Mouse (Mus musculus) midbrain, embryonic 16.5 days (tissue): ENCODE results near the gene Slc35e3. TPM values are rescaled to one million over a fixed set of nuclear protein-coding genes. Genes with fewer than 3 reads are reported as not detected.

ENCODE experiments used
- ATAC-seq: fragments of 200-750 bp; cut with Nextera tagmentation; 2 replicates; pipeline ENCODE4 v1.8.0; 2017; ENCODE audit warnings: moderate TSS enrichment
- H3K27ac ChIP-seq: fragments of 300-500 bp; sonication (generic); 2 replicates; pipeline ENCODE4 v1.5.1; 2014; ENCODE audit warnings: mild to moderate bottlenecking, low read length, mixed read lengths
- H3K27me3 ChIP-seq: fragments of 300-500 bp; sonication (generic); 2 replicates; pipeline ENCODE4 v1.6.1; 2014; ENCODE audit warnings: low read depth, low read length, mixed read lengths; ENCODE audit not compliant: control insufficient read depth, insufficient read depth
- H3K36me3 ChIP-seq: fragments of 300-500 bp; sonication (generic); 2 replicates; pipeline ENCODE4 v1.6.1; 2014; ENCODE audit warnings: mild to moderate bottlenecking, low read length, moderate library complexity, mixed read lengths; ENCODE audit not compliant: control insufficient read depth, insufficient read depth
- H3K4me1 ChIP-seq: fragments of 300-500 bp; sonication (generic); 2 replicates; pipeline ENCODE4 v1.6.1; 2014; ENCODE audit warnings: mild to moderate bottlenecking, low read length, mixed read lengths; ENCODE audit not compliant: control insufficient read depth, insufficient read depth
- H3K4me2 ChIP-seq: fragments of 300-500 bp; sonication (generic); 2 replicates; pipeline ENCODE4 v1.6.1; 2014; ENCODE audit warnings: mild to moderate bottlenecking, low read length, mixed read lengths
- H3K4me3 ChIP-seq: fragments of 300-500 bp; sonication (generic); 2 replicates; pipeline ENCODE4 v1.5.1; 2014; ENCODE audit warnings: low read depth, mild to moderate bottlenecking, low read length, moderate library complexity, mixed read lengths
- H3K9ac ChIP-seq: fragments of 300-500 bp; sonication (generic); 2 replicates; pipeline ENCODE4 v1.6.1; 2014; ENCODE audit warnings: low read depth, low read length, mixed read lengths
- H3K9me3 ChIP-seq: fragments of 300-500 bp; sonication (generic); replicated peaks from 2 replicates; pipeline ENCODE4 v1.6.1; 2014; ENCODE audit warnings: mild to moderate bottlenecking, low read length, mixed read lengths; ENCODE audit not compliant: control insufficient read depth, poor library complexity, severe bottlenecking
- WGBS: fragments of 180-500 bp; shearing (Covaris S2); extraction: QIAGEN DNeasy Blood & Tissue Kit; methylation state at CpG from one replicate; pipeline ENCODE4 v1.1.7; 2014; 5-methylcytosine and 5-hydroxymethylcytosine counted together
- polyA plus RNA-seq: library from polyadenylated mRNA; unstranded; fragments of >200 nt; fragmentation: Nextera tagmentation; extraction: Ambion mirVana; gene quantifications from 2 replicates; pipeline ENCODE4 v1.2.1, GENCODE M21; 2015

The Slc35e3 gene
- 34.4 and 34.8 TPM in 2 replicates for polyA plus RNA-seq

- WGBS: 15% methylated on average over 38 of the region's 46 CpGs
- peaks cover 20% of the 10 kb centered on the region for H3K4me1 ChIP-seq
- peak within 1 kb of the TSS; percentile 73 for H3K4me2 ChIP-seq
- peaks cover 7% of the 10 kb centered on the region for H3K36me3 ChIP-seq
- H3K4me3 ChIP-seq: peak within 1 kb of the TSS; percentile 72
- no peaks in the 10 kb centered on the region for H3K9me3 ChIP-seq
- H3K27ac ChIP-seq: peak within 1 kb of the TSS; percentile 64
- peak within 1 kb of the TSS; percentile 80 for H3K9ac ChIP-seq
- ATAC-seq: peak; percentile 98
- H3K27me3 ChIP-seq: no peaks in the 10 kb centered on the region
Measured at GRCm38 (mm10) chr10:117746297-117746883, at the start of gene Slc35e3. Gene Slc35e3 (minus strand): TSS chr10:117746365.

- ATAC-seq: no peak
- H3K4me2 ChIP-seq: no peak overlapping the region
- 75% methylated on average over 4 of the region's 4 CpGs for WGBS
- H3K36me3 ChIP-seq: no peaks in the 10 kb centered on the region
- no peak overlapping the region for H3K9ac ChIP-seq
- no peaks in the 10 kb centered on the region for H3K9me3 ChIP-seq
- peaks cover 13% of the 10 kb centered on the region for H3K4me1 ChIP-seq
- no peaks in the 10 kb centered on the region for H3K27me3 ChIP-seq
- H3K27ac ChIP-seq: no peak overlapping the region
- H3K4me3 ChIP-seq: no peak overlapping the region
Measured at GRCm38 (mm10) chr10:117795206-117795605, 49.0 kb upstream of the Slc35e3 start.

- H3K9ac ChIP-seq: no peak overlapping the region
- no peak for ATAC-seq
- H3K27me3 ChIP-seq: no peaks in the 10 kb centered on the region
- peak overlapping the region; percentile 70 for H3K4me2 ChIP-seq
- H3K36me3 ChIP-seq: no peaks in the 10 kb centered on the region
- no peak overlapping the region for H3K4me3 ChIP-seq
- 84% methylated on average over 11 of the region's 11 CpGs for WGBS
- H3K27ac ChIP-seq: no peak overlapping the region
- H3K4me1 ChIP-seq: peaks cover 13% of the 10 kb centered on the region
- H3K9me3 ChIP-seq: no peaks in the 10 kb centered on the region
Measured at GRCm38 (mm10) chr10:117793436-117794030, 47.4 kb upstream of the Slc35e3 start.

GRCm38 (mm10) chr10:117792141-117793091, 46.3 kb upstream of the Slc35e3 start, which contains the start of gene Nup107:
Gene Nup107 (minus strand): TSS chr10:117792705.
- H3K9me3 ChIP-seq: no peaks in the 10 kb centered on the region
- H3K27me3 ChIP-seq: no peaks in the 10 kb centered on the region
- H3K4me3 ChIP-seq: peak within 1 kb of the TSS; percentile 89
- peak within 1 kb of the TSS; percentile 74 for H3K9ac ChIP-seq
- peaks cover 13% of the 10 kb centered on the region for H3K4me1 ChIP-seq
- no peaks in the 10 kb centered on the region for H3K36me3 ChIP-seq
- under 1% methylated on average over 75 of the region's 75 CpGs for WGBS
- H3K4me2 ChIP-seq: peak within 1 kb of the TSS; percentile 83
- H3K27ac ChIP-seq: peak within 1 kb of the TSS; percentile 76; the same call in 1 of the 2 replicates
- peak; percentile 97 for ATAC-seq

- H3K4me2 ChIP-seq: no peak overlapping the region
- peaks cover under 1% of the 10 kb centered on the region; the same call in 1 of the 2 replicates for H3K36me3 ChIP-seq
- H3K27me3 ChIP-seq: no peaks in the 10 kb centered on the region
- H3K4me1 ChIP-seq: peaks cover 13% of the 10 kb centered on the region
- no peak overlapping the region for H3K27ac ChIP-seq
- WGBS: 98% methylated on average over 2 of the region's 2 CpGs
- no peak for ATAC-seq
- no peak overlapping the region for H3K4me3 ChIP-seq
- H3K9me3 ChIP-seq: no peaks in the 10 kb centered on the region
- no peak overlapping the region for H3K9ac ChIP-seq
Measured at GRCm38 (mm10) chr10:117791171-117791470, 45.0 kb upstream of the Slc35e3 start.

GRCm38 (mm10) chr10:117790421-117791170, 44.4 kb upstream of the Slc35e3 start:
- 95% methylated on average over 17 of the region's 17 CpGs for WGBS
- H3K4me2 ChIP-seq: no peak overlapping the region
- H3K27ac ChIP-seq: no peak overlapping the region
- peaks cover 4% of the 10 kb centered on the region; the same call in 1 of the 2 replicates for H3K36me3 ChIP-seq
- H3K4me1 ChIP-seq: peaks cover 13% of the 10 kb centered on the region
- H3K27me3 ChIP-seq: no peaks in the 10 kb centered on the region
- no peak overlapping the region for H3K4me3 ChIP-seq
- H3K9ac ChIP-seq: no peak overlapping the region
- no peak for ATAC-seq
- H3K9me3 ChIP-seq: no peaks in the 10 kb centered on the region

GRCm38 (mm10) chr10:117790011-117790410, 43.8 kb upstream of the Slc35e3 start:
- Histone ChIP-seq H3K9ac (no peak overlapping the region), H3K4me3 (no peak overlapping the region), H3K36me3 (peaks cover 4% of the 10 kb centered on the region; the same call in 1 of the 2 replicates), H3K4me2 (no peak overlapping the region), H3K4me1 (peaks cover 13% of the 10 kb centered on the region), H3K27ac (no peak overlapping the region), H3K9me3 (no peaks in the 10 kb centered on the region), H3K27me3 (no peaks in the 10 kb centered on the region)
- no peak for ATAC-seq
- WGBS: 97% methylated on average over 1 of the region's 1 CpGs

- no peak overlapping the region for H3K27ac ChIP-seq
- H3K27me3 ChIP-seq: no peaks in the 10 kb centered on the region
- ATAC-seq: no peak
- H3K4me1 ChIP-seq: no peaks in the 10 kb centered on the region
- H3K4me2 ChIP-seq: no peak overlapping the region
- H3K4me3 ChIP-seq: no peak overlapping the region
- H3K9me3 ChIP-seq: no peaks in the 10 kb centered on the region
- WGBS: 96% methylated on average over 7 of the region's 7 CpGs
- peaks cover 21% of the 10 kb centered on the region for H3K36me3 ChIP-seq
- no peak overlapping the region for H3K9ac ChIP-seq
Measured at GRCm38 (mm10) chr10:117784646-117785045, 38.5 kb upstream of the Slc35e3 start.
